Mouse (Mus musculus) leukemia stem cell, adult 10-12 weeks (primary cell): ENCODE data around the gene Col2a1. TPM values are rescaled to one million over a fixed set of nuclear protein-coding genes. Genes with fewer than 3 reads are reported as not detected.

Source experiments
- polyA plus RNA-seq: library from polyadenylated mRNA; stranded (reverse); fragments of >175 nt; gene quantifications from 2 replicates; pipeline ENCODE4 v1.2.3, GENCODE M21; 2012; ENCODE audit warnings: low replicate concordance

The Col2a1 gene
- not detected in 2 replicates for polyA plus RNA-seq

GRCm38 (mm10) chr15:98003822-98004739, at the start of gene Col2a1:
Gene Col2a1 (minus strand): TSS chr15:98004695.

DNA sequence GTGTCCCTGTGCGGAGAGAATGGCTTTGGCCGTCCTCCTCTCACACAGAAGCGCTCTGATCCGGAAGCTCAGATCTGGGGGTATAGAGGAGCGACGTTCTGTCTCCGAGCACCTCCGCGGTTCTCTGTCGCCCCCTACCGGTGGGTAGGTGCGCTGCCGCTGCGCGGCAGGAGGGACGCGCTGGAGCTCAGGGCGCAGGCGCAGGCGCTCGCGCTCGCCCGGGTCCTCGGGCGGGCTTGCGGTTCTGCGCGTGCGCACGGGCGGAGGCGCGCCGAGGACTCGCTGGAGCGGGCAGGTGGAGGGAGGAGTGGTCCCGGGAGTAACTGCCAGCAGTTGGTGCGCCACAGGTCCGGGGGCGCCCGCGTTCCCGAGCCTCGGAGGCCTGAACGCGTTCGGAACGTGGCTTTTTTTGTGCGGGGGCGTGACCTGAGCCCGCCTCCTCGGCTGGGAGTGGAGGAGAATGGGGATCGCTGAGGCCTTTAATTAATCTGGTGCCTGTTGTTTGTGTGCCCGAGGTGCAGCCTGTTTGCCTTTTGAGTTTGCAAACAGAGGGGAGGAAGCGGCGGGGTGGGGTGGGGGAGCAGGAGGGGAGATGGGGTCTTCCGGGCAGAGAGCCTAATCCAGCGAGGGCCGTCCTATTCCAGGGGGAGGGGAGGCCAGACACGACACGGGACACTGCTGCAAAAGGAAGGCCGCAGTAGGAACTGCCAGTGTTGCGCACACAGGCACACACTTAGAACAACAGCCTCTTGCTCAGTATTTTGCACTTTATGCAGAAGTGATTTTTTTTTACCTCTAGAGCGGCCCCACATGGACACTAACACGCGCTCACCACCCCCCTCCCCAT, 40.3 kb downstream of the Col2a1 start, which contains the start of gene Tmem106c:
Gene Tmem106c (plus strand): TSS at position 212 of the 847 bp plus-strand sequence.

Other genes starting within 250 kb of the Col2a1 start
- gene Rapgef3, start 236.7 kb downstream of the Col2a1 start, polyA plus RNA-seq, result 3.9 and 7.6 TPM in 2 replicates
- 53.5 and 156 TPM in 2 replicates for gene Slc48a1, start 226.2 kb downstream of the Col2a1 start, polyA plus RNA-seq
- 211 and 326 TPM in 2 replicates for gene Hdac7, start 160.2 kb downstream of the Col2a1 start, polyA plus RNA-seq
- gene Vdr, start 94.1 kb downstream of the Col2a1 start, polyA plus RNA-seq, result 0.05 and 1.0 TPM in 2 replicates
- gene Tmem106c, start 40.5 kb downstream of the Col2a1 start, polyA plus RNA-seq, result 5.7 and 17.3 TPM in 2 replicates
- 10.8 and 21.1 TPM in 2 replicates for gene Pfkm, start 87.9 kb upstream of the Col2a1 start, polyA plus RNA-seq
- 20.6 and 31.0 TPM in 2 replicates for gene Senp1, start 89.0 kb upstream of the Col2a1 start, polyA plus RNA-seq
- gene Asb8, start 160.9 kb upstream of the Col2a1 start, polyA plus RNA-seq, result 1.5 and 4.5 TPM in 2 replicates
- gene Ccdc184, start 162.5 kb upstream of the Col2a1 start, polyA plus RNA-seq, result 0.27 and 0.57 TPM in 2 replicates
- gene Olfr288, start 190.8 kb upstream of the Col2a1 start, polyA plus RNA-seq, result not detected in 2 replicates
- 0.08 TPM in 1 of 2 replicates, not detected in the other for gene Gm44579, start 216.3 kb upstream of the Col2a1 start, polyA plus RNA-seq
- not detected in 2 replicates for gene Olfr287, start 216.4 kb upstream of the Col2a1 start, polyA plus RNA-seq
- not detected in 2 replicates for gene Olfr286, start 229.8 kb upstream of the Col2a1 start, polyA plus RNA-seq